Mouse (Mus musculus) erythroblast, embryonic 14.5 days (primary cell): ENCODE data around the gene Gspt1. TPM values are rescaled to one million over a fixed set of nuclear protein-coding genes. Genes with fewer than 3 reads are reported as not detected.

Experiments
- H3K27me3 ChIP-seq: 2 replicates; pipeline ENCODE4 v1.6.1; 2012; ENCODE audit warnings: inconsistent platforms; ENCODE audit not compliant: control insufficient read depth
- H3K36me3 ChIP-seq: 2 replicates; pipeline ENCODE4 v1.6.1; 2012; ENCODE audit warnings: mild to moderate bottlenecking, inconsistent platforms; ENCODE audit not compliant: control insufficient read depth
- H3K4me1 ChIP-seq: 2 replicates; pipeline ENCODE4 v1.6.1; 2012; ENCODE audit warnings: inconsistent platforms; ENCODE audit not compliant: control insufficient read depth
- H3K4me3 ChIP-seq: replicated peaks from 2 replicates; pipeline ENCODE3; 2012; ENCODE audit warnings: moderate library complexity, mild to moderate bottlenecking, inconsistent platforms
- H3K9me3 ChIP-seq: 2 replicates; pipeline ENCODE4 v1.6.1; 2012; ENCODE audit warnings: low read length, inconsistent platforms, mixed read lengths; ENCODE audit not compliant: control insufficient read depth
- GATA1 ChIP-seq: IDR thresholded peaks from 2 replicates; pipeline ENCODE4 v1.6.1; 2012; ENCODE audit warnings: low read length, inconsistent platforms, mixed read lengths
- TAL1 ChIP-seq: IDR thresholded peaks from 3 replicates; pipeline ENCODE4 v1.6.1; 2012; ENCODE audit warnings: low read length, inconsistent platforms, mixed read lengths
- polyA plus RNA-seq: library from polyadenylated mRNA; stranded (reverse); fragments of >175 nt; gene quantifications from 2 replicates; pipeline ENCODE4 v1.2.3, GENCODE M21; 2012

Gspt1 gene
- polyA plus RNA-seq, 1 experiment: 9.5 TPM

GRCm38 (mm10) chr16:11190150-11190549, 64.0 kb downstream of the Gspt1 start:
- peaks cover 43% of the 10 kb centered on the region for H3K36me3 ChIP-seq
- TF ChIP-seq GATA1 (no peak), TAL1 (no peak)
- H3K9me3 ChIP-seq: no peaks in the 10 kb centered on the region
- H3K4me1 ChIP-seq: no peaks in the 10 kb centered on the region
- H3K27me3 ChIP-seq: no peaks in the 10 kb centered on the region
- no peak overlapping the region for H3K4me3 ChIP-seq

- Histone ChIP-seq H3K4me3 (no peak overlapping the region), H3K27me3 (0 out of 2 replicates have a peak, but pooled peaks cover 2% of the 10 kb centered on the region), H3K4me1 (peaks cover 32% of the 10 kb centered on the region), H3K36me3 (peaks cover 5% of the 10 kb centered on the region), H3K9me3 (no peaks in the 10 kb centered on the region)
- TF ChIP-seq GATA1: no peak
These were observed 76.7 kb downstream of the Gspt1 start for GRCm38 (mm10) chr16:11177404-11177803.

DNA sequence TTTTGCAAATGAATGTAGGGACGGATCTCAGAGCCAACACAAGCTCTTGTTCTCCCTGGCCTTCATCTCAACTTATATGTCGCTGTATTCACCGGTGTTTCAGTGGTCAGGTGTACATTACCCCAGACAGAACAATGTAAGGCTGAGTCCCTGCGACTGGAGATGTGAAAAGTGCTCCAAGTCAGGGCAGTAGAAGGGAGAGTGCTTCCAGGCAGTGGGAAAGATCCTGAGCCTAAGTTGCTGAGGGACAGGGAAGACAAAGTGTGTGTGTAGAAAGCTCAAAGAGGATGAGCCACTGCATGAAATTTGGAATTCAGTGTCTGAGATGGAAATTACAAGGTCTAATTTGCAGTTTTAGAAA, 77.3 kb downstream of the Gspt1 start:
- H3K4me3 ChIP-seq: peak overlapping the region; percentile 91

GRCm38 (mm10) chr16:11176208-11176883, 77.8 kb downstream of the Gspt1 start, which contains the start of gene Zc3h7a:
Zc3h7a (minus strand) TSS chr16:11176393.
- Histone ChIP-seq H3K36me3 (peaks cover 7% of the 10 kb centered on the region), H3K9me3 (no peaks in the 10 kb centered on the region), H3K27me3 (0 out of 2 replicates have a peak, but pooled peaks cover 2% of the 10 kb centered on the region), H3K4me3 (peak within 1 kb of the TSS; percentile 91), H3K4me1 (peaks cover 36% of the 10 kb centered on the region)
- TF ChIP-seq GATA1 (no peak), TAL1 (no peak)

More for the DNA sequence above, 77.3 kb downstream of the Gspt1 start:
- no peaks in the 10 kb centered on the region for H3K9me3 ChIP-seq
- H3K27me3 ChIP-seq: 0 out of 2 replicates have a peak, but pooled peaks cover 2% of the 10 kb centered on the region
- no peak for TF ChIP-seq GATA1
- no peak for TF ChIP-seq TAL1
- H3K36me3 ChIP-seq: peaks cover 7% of the 10 kb centered on the region
- peaks cover 35% of the 10 kb centered on the region for H3K4me1 ChIP-seq

- Histone ChIP-seq H3K27me3 (no peaks in the 10 kb centered on the region), H3K4me3 (peak overlapping the region; percentile 91), H3K9me3 (no peaks in the 10 kb centered on the region), H3K36me3 (peaks cover 7% of the 10 kb centered on the region), H3K4me1 (peaks cover 41% of the 10 kb centered on the region)
- no peak for TF ChIP-seq GATA1
- no peak for TF ChIP-seq TAL1
These were observed 78.5 kb downstream of the Gspt1 start for GRCm38 (mm10) chr16:11175489-11176207.

DNA sequence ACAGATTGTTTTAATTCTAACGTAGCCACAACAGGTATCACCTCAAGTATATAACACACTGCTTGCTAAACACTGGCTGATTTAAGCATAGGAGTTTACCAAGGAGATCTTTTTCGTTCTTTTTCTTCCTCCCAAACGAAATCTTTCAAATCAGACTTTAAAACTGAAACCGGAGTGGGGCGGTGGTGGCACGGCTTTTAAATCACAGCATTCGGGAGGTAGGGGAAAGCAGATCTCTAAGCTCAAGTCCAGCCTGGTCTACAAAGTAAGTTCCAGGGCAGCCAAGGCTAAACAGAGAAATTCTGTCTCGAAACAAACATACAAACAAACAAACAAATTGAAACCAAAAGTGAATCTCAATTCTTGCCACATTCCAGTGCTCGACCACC, 79.0 kb downstream of the Gspt1 start:
- Histone ChIP-seq H3K4me1 (peaks cover 41% of the 10 kb centered on the region), H3K36me3 (peaks cover 7% of the 10 kb centered on the region), H3K4me3 (peak overlapping the region; percentile 91), H3K9me3 (no peaks in the 10 kb centered on the region), H3K27me3 (no peaks in the 10 kb centered on the region)
- TF ChIP-seq GATA1 (no peak), TAL1 (no peak)

DNA sequence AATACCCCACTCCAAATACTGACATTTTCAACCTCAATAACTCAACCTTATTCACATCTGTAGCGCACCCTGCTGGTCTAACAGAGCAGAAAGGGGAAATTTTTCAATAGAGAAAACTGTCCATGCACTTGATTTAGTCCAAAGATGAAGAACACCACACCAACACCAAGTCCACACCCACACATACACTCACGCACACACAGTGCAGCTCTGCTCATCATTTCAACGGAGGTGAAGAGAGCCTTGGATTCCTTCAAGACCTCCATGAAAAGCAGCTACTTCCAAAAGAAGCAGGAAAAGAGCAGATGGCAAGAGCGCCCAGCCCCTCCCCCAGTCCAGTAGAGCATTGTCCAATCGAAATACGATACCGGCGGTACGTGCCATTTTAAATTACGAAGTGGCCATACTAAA, 79.4 kb downstream of the Gspt1 start:
- no peak for TF ChIP-seq GATA1
- TF ChIP-seq TAL1: no peak
- H3K4me1 ChIP-seq: peaks cover 41% of the 10 kb centered on the region

GRCm38 (mm10) chr16:11171679-11172078, 82.4 kb downstream of the Gspt1 start:
- H3K36me3 ChIP-seq: peaks cover 9% of the 10 kb centered on the region
- H3K9me3 ChIP-seq: no peaks in the 10 kb centered on the region
- no peaks in the 10 kb centered on the region for H3K27me3 ChIP-seq
- peaks cover 37% of the 10 kb centered on the region for H3K4me1 ChIP-seq
- no peak overlapping the region for H3K4me3 ChIP-seq
- TF ChIP-seq TAL1 (no peak), GATA1 (no peak)

More for the DNA sequence above, 79.4 kb downstream of the Gspt1 start:
- Histone ChIP-seq H3K4me3 (peak overlapping the region; percentile 91), H3K36me3 (peaks cover 7% of the 10 kb centered on the region), H3K27me3 (no peaks in the 10 kb centered on the region), H3K9me3 (no peaks in the 10 kb centered on the region)

Other genes with a start within 250 kb of the Gspt1 start
- 0.04 and 0.05 TPM in 2 replicates for gene Snn, start 193.4 kb downstream of the Gspt1 start, polyA plus RNA-seq
- gene Litaf, start 188.2 kb downstream of the Gspt1 start, polyA plus RNA-seq: 1.1 and 2.0 TPM in 2 replicates
- gene Txndc11, start 119.7 kb downstream of the Gspt1 start, polyA plus RNA-seq: 1.8 and 2.0 TPM in 2 replicates
- gene Zc3h7a, start 77.9 kb downstream of the Gspt1 start, polyA plus RNA-seq: 0.50 and 0.54 TPM in 2 replicates
- 0.68 and 0.77 TPM in 2 replicates for gene Rsl1d1, start 51.0 kb downstream of the Gspt1 start, polyA plus RNA-seq
- gene Tnfrsf17, start 59.5 kb upstream of the Gspt1 start, polyA plus RNA-seq: not detected in 2 replicates
- 0.75 and 1.1 TPM in 2 replicates for gene Snx29, start 68.6 kb upstream of the Gspt1 start, polyA plus RNA-seq